Mouse (Mus musculus): ENCODE data around the gene Rbm5. TPM values are rescaled to one million over a fixed set of nuclear protein-coding genes. Genes with fewer than 3 reads are reported as not detected.
A peak's percentile ranks its signal among the peaks of the same experiment; 100 is the strongest.

Rbm5 gene
- polyA plus RNA-seq, 1 experiment from 2014 or later, result 146 TPM

DNA sequence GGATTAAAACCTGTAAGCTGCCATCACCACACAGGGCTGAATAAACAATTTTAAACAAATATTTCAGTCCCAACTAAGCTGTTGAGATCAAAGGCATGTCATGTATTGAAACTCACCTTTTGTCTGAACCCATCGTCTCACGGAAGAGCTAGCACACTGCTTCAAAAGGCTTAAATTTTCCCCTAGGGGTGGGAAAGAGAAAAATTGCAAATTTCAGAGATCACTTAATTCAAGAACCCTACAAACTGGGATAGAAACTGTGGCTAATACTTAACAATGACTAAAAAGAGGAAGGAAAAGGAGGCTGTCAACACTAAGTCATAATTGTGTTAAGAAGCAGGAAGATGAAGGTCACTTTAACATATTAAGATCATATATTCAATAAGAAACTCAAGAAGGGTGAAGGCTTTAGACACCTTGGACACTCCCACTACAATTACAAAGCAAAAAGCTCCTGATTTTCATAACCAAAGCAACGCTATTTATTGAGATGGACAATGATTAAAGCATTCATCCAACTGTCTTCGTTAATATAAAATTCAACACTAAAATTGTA lies 1.3 kb downstream of the Rbm5 start:
- Histone ChIP-seq H3K27me3 (ENCODE audit: control insufficient read depth, insufficient read depth, low read length) (no peaks in the 10 kb centered on the region), H3K4me3 (ENCODE audit: low read length) (peak overlapping the region; percentile 98), H3K36me3 (ENCODE audit: control insufficient read depth, insufficient read depth) (peaks cover 53% of the 10 kb centered on the region), H3K4me1 (ENCODE audit: control insufficient read depth, insufficient read depth, low read length) (peaks cover 8% of the 10 kb centered on the region), H3K9me3 (replicated peaks; ENCODE audit: control insufficient read depth, low read length) (no peaks in the 10 kb centered on the region), H3K4me2 (ENCODE audit: low read depth, low read length) (peak overlapping the region; percentile 59), H3K27ac (ENCODE audit: low read length) (no peak overlapping the region), H3K9ac (ENCODE audit: low read length) (peak overlapping the region; percentile 99)
- no peak for ATAC-seq (replicated peaks; ENCODE audit: extremely low read depth, insufficient read depth, low FRiP score)
- WGBS, result 17% methylated on average over 4 of the region's 4 CpGs

GRCm38 (mm10) chr9:107768851-107769250 lies 1.9 kb downstream of the Rbm5 start:
- H3K27ac ChIP-seq (ENCODE audit: low read length), result no peak overlapping the region
- no peak for ATAC-seq (replicated peaks; ENCODE audit: extremely low read depth, insufficient read depth, low FRiP score)
- peaks cover 8% of the 10 kb centered on the region for H3K4me1 ChIP-seq (ENCODE audit: control insufficient read depth, insufficient read depth, low read length)
- H3K9ac ChIP-seq (ENCODE audit: low read length), result no peak overlapping the region
- no peaks in the 10 kb centered on the region for H3K27me3 ChIP-seq (ENCODE audit: control insufficient read depth, insufficient read depth, low read length)
- H3K36me3 ChIP-seq (ENCODE audit: control insufficient read depth, insufficient read depth), result peaks cover 53% of the 10 kb centered on the region
- H3K4me2 ChIP-seq (ENCODE audit: low read depth, low read length), result peak overlapping the region; percentile 59; the same call in 1 of the 2 replicates
- no peak overlapping the region for H3K4me3 ChIP-seq (ENCODE audit: low read length)
- H3K9me3 ChIP-seq (replicated peaks; ENCODE audit: control insufficient read depth, low read length), result no peaks in the 10 kb centered on the region
- WGBS, result 75% methylated on average over 5 of the region's 5 CpGs

GRCm38 (mm10) chr9:107759593-107759992 lies 11.2 kb downstream of the Rbm5 start:
- Histone ChIP-seq H3K36me3 (ENCODE audit: control insufficient read depth, insufficient read depth) (peaks cover 67% of the 10 kb centered on the region), H3K27ac (ENCODE audit: low read length) (no peak overlapping the region), H3K4me1 (ENCODE audit: control insufficient read depth, insufficient read depth, low read length) (no peaks in the 10 kb centered on the region), H3K9ac (ENCODE audit: low read length) (no peak overlapping the region), H3K27me3 (ENCODE audit: control insufficient read depth, insufficient read depth, low read length) (no peaks in the 10 kb centered on the region), H3K9me3 (replicated peaks; ENCODE audit: control insufficient read depth, low read length) (no peaks in the 10 kb centered on the region), H3K4me2 (ENCODE audit: low read depth, low read length) (no peak overlapping the region), H3K4me3 (ENCODE audit: low read length) (no peak overlapping the region)
- WGBS, result 85% methylated on average over 6 of the region's 6 CpGs
- no peak for ATAC-seq (replicated peaks; ENCODE audit: extremely low read depth, insufficient read depth, low FRiP score)

- Histone ChIP-seq H3K4me3 (ENCODE audit: low read length) (no peak overlapping the region), H3K9me3 (replicated peaks; ENCODE audit: control insufficient read depth, low read length) (no peaks in the 10 kb centered on the region), H3K27ac (ENCODE audit: low read length) (no peak overlapping the region), H3K4me1 (ENCODE audit: control insufficient read depth, insufficient read depth, low read length) (peaks cover 4% of the 10 kb centered on the region), H3K36me3 (ENCODE audit: control insufficient read depth, insufficient read depth) (peaks cover 80% of the 10 kb centered on the region), H3K4me2 (ENCODE audit: low read depth, low read length) (no peak overlapping the region), H3K27me3 (ENCODE audit: control insufficient read depth, insufficient read depth, low read length) (no peaks in the 10 kb centered on the region), H3K9ac (ENCODE audit: low read length) (no peak overlapping the region)
- ATAC-seq (replicated peaks; ENCODE audit: extremely low read depth, insufficient read depth, low FRiP score), result no peak
- WGBS, result 77% methylated on average over 5 of the region's 5 CpGs
Observed at GRCm38 (mm10) chr9:107750378-107750777, 20.4 kb downstream of the Rbm5 start.

DNA sequence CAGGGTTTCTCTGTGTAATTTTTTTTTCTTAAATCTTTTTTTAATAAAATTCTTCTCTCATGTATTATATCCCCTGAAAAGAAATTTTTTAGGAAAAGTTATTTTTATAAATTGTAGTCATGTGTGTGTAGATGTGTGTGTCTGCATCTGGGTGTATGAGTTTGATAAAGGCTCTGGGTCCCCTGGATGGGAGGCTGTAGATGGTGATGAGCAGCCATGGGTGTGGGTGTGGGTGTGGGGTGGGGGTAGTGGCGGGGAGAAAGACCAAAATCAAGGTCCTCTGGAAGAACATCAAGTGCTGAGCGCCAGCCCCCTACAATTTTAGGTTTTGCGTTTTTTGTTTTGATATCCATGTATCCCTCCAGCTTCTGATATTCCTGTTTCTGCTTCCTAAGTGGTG lies 22.7 kb downstream of the Rbm5 start:
- Histone ChIP-seq H3K4me2 (ENCODE audit: low read depth, low read length) (no peak overlapping the region), H3K36me3 (ENCODE audit: control insufficient read depth, insufficient read depth) (peaks cover 90% of the 10 kb centered on the region), H3K27ac (ENCODE audit: low read length) (no peak overlapping the region), H3K9me3 (replicated peaks; ENCODE audit: control insufficient read depth, low read length) (no peaks in the 10 kb centered on the region), H3K27me3 (ENCODE audit: control insufficient read depth, insufficient read depth, low read length) (no peaks in the 10 kb centered on the region), H3K4me3 (ENCODE audit: low read length) (no peak overlapping the region), H3K4me1 (ENCODE audit: control insufficient read depth, insufficient read depth, low read length) (peaks cover 4% of the 10 kb centered on the region), H3K9ac (ENCODE audit: low read length) (no peak overlapping the region)
- no peak for ATAC-seq (replicated peaks; ENCODE audit: extremely low read depth, insufficient read depth, low FRiP score)
- WGBS, result 95% methylated on average over 3 of the region's 3 CpGs

DNA sequence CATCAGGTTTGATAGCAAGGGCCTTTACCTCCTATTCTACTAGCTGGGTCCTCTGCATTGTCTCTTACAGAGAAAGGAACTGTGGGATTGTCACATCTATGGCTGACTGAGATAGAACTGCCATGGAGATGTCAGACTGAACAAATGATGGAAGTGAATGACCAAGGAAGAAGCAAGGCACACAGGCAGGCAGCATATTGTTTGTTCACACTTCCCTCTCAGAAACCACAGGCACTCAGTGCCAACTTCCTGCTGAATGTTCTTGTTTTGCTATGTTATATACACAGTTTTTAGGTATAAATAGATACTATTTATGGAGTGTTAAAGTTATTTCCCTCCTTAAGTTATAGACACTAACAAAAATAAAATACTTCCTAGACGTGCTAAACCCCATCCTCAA lies 23.5 kb downstream of the Rbm5 start:
- H3K27ac ChIP-seq (ENCODE audit: low read length), result no peak overlapping the region
- 92% methylated on average over 1 of the region's 1 CpGs for WGBS
- ATAC-seq (replicated peaks; ENCODE audit: extremely low read depth, insufficient read depth, low FRiP score), result no peak
- peaks cover 4% of the 10 kb centered on the region for H3K4me1 ChIP-seq (ENCODE audit: control insufficient read depth, insufficient read depth, low read length)
- H3K4me3 ChIP-seq (ENCODE audit: low read length), result no peak overlapping the region
- peaks cover 91% of the 10 kb centered on the region for H3K36me3 ChIP-seq (ENCODE audit: control insufficient read depth, insufficient read depth)
- no peaks in the 10 kb centered on the region for H3K9me3 ChIP-seq (replicated peaks; ENCODE audit: control insufficient read depth, low read length)
- H3K27me3 ChIP-seq (ENCODE audit: control insufficient read depth, insufficient read depth, low read length), result no peaks in the 10 kb centered on the region
- H3K9ac ChIP-seq (ENCODE audit: low read length), result no peak overlapping the region
- H3K4me2 ChIP-seq (ENCODE audit: low read depth, low read length), result no peak overlapping the region

GRCm38 (mm10) chr9:107746679-107747078 lies 24.1 kb downstream of the Rbm5 start:
- H3K9ac ChIP-seq (ENCODE audit: low read length), result no peak overlapping the region
- H3K9me3 ChIP-seq (replicated peaks; ENCODE audit: control insufficient read depth, low read length), result no peaks in the 10 kb centered on the region
- no peak overlapping the region for H3K27ac ChIP-seq (ENCODE audit: low read length)
- H3K4me2 ChIP-seq (ENCODE audit: low read depth, low read length), result no peak overlapping the region
- H3K27me3 ChIP-seq (ENCODE audit: control insufficient read depth, insufficient read depth, low read length), result no peaks in the 10 kb centered on the region
- no peak overlapping the region for H3K4me3 ChIP-seq (ENCODE audit: low read length)
- peaks cover 92% of the 10 kb centered on the region for H3K36me3 ChIP-seq (ENCODE audit: control insufficient read depth, insufficient read depth)
- 95% methylated on average over 3 of the region's 3 CpGs for WGBS
- no peak for ATAC-seq (replicated peaks; ENCODE audit: extremely low read depth, insufficient read depth, low FRiP score)
- H3K4me1 ChIP-seq (ENCODE audit: control insufficient read depth, insufficient read depth, low read length), result peaks cover 4% of the 10 kb centered on the region

DNA sequence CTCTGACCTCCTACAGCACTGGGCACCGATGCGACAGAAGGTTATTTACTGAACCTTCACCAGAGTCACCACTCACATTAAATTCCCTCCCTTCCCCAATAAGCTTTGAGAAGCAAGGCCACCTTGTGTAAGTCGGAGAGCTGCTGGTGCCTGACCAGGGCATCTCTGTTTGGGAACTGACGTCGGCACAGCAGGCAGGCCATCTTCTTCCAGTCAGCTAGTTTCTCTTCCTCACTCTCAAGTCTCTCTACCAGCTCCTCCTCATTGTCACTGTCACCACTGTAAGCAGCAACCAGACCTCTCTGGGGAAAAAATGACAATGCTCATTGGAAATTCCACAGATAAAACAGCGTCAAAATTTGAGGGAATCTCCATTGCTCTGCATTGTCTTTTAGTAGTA lies 26.7 kb downstream of the Rbm5 start:
- H3K9me3 ChIP-seq (replicated peaks; ENCODE audit: control insufficient read depth, low read length), result no peaks in the 10 kb centered on the region
- H3K4me2 ChIP-seq (ENCODE audit: low read depth, low read length), result no peak overlapping the region
- H3K4me1 ChIP-seq (ENCODE audit: control insufficient read depth, insufficient read depth, low read length), result peaks cover 4% of the 10 kb centered on the region
- peaks cover 91% of the 10 kb centered on the region for H3K36me3 ChIP-seq (ENCODE audit: control insufficient read depth, insufficient read depth)
- ATAC-seq (replicated peaks; ENCODE audit: extremely low read depth, insufficient read depth, low FRiP score), result no peak
- H3K27ac ChIP-seq (ENCODE audit: low read length), result no peak overlapping the region
- H3K9ac ChIP-seq (ENCODE audit: low read length), result no peak overlapping the region
- no peak overlapping the region for H3K4me3 ChIP-seq (ENCODE audit: low read length)
- H3K27me3 ChIP-seq (ENCODE audit: control insufficient read depth, insufficient read depth, low read length), result no peaks in the 10 kb centered on the region
- 93% methylated on average over 6 of the region's 6 CpGs for WGBS

DNA sequence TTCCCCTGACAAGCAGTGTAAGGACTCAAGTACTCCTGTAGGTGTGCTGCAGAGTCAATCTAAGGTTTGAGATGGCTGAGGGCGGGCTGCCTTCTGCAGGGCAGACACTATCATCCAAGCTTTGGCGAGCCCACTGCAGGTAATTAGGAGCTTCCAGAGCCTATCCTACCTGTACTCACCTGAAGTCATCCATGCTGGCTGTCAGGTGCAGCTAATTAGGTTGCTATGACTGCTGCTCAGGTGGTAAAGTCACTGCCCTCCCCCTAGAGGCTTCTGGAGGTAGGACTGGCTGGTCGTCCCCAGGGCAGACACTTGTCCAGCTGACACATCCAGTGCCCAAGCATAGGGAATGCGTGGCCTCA lies 32.0 kb downstream of the Rbm5 start:
- WGBS, result 53% methylated on average over 4 of the region's 4 CpGs
- Histone ChIP-seq H3K4me3 (ENCODE audit: low read length) (no peak overlapping the region), H3K9ac (ENCODE audit: low read length) (no peak overlapping the region), H3K4me1 (ENCODE audit: control insufficient read depth, insufficient read depth, low read length) (peaks cover 15% of the 10 kb centered on the region), H3K4me2 (ENCODE audit: low read depth, low read length) (no peak overlapping the region), H3K27me3 (ENCODE audit: control insufficient read depth, insufficient read depth, low read length) (peaks cover 23% of the 10 kb centered on the region), H3K27ac (ENCODE audit: low read length) (no peak overlapping the region), H3K36me3 (ENCODE audit: control insufficient read depth, insufficient read depth) (peaks cover 49% of the 10 kb centered on the region), H3K9me3 (replicated peaks; ENCODE audit: control insufficient read depth, low read length) (no peaks in the 10 kb centered on the region)
- ATAC-seq (replicated peaks; ENCODE audit: extremely low read depth, insufficient read depth, low FRiP score), result peak; percentile 32; the same call in 1 of the 2 replicates
